Mouse (Mus musculus) liver, embryonic 16.5 days (tissue): Measurements from ENCODE around the gene Hip1r. TPM values are rescaled to one million over a fixed set of nuclear protein-coding genes. Genes with fewer than 3 reads are reported as not detected.

Source experiments
- ATAC-seq: fragments of 200-750 bp; cut with Nextera tagmentation; 2 replicates; pipeline ENCODE4 v1.8.0; 2017; ENCODE audit warnings: low read depth, mild to moderate bottlenecking, moderate number of reproducible peaks, moderate library complexity
- H3K27ac ChIP-seq: fragments of 300-500 bp; sonication (generic); 2 replicates; pipeline ENCODE4 v1.5.1; 2014; ENCODE audit warnings: mild to moderate bottlenecking, low read length
- H3K27me3 ChIP-seq: fragments of 300-500 bp; sonication (generic); 2 replicates; pipeline ENCODE4 v1.6.1; 2014; ENCODE audit warnings: low read depth, low read length, mixed read lengths; ENCODE audit not compliant: control insufficient read depth, insufficient read depth
- H3K36me3 ChIP-seq: fragments of 300-500 bp; sonication (generic); 2 replicates; pipeline ENCODE4 v1.6.1; 2014; ENCODE audit warnings: mild to moderate bottlenecking; ENCODE audit not compliant: control insufficient read depth, insufficient read depth
- H3K4me1 ChIP-seq: fragments of 300-500 bp; sonication (generic); 2 replicates; pipeline ENCODE4 v1.6.1; 2014; ENCODE audit warnings: low read depth, low read length, mixed read lengths; ENCODE audit not compliant: control insufficient read depth
- H3K4me2 ChIP-seq: fragments of 300-500 bp; sonication (generic); 2 replicates; pipeline ENCODE4 v1.6.1; 2014; ENCODE audit warnings: low read depth, low read length, mixed read lengths
- H3K4me3 ChIP-seq: fragments of 300-500 bp; sonication (generic); 2 replicates; pipeline ENCODE4 v1.5.1; 2014; ENCODE audit warnings: low read depth, mild to moderate bottlenecking, low read length
- H3K9ac ChIP-seq: fragments of 300-500 bp; sonication (generic); 2 replicates; pipeline ENCODE4 v1.6.1; 2014; ENCODE audit warnings: low read depth, low read length
- H3K9me3 ChIP-seq: fragments of 300-500 bp; sonication (generic); replicated peaks from 2 replicates; pipeline ENCODE4 v1.6.1; 2016; ENCODE audit warnings: low read length; ENCODE audit not compliant: control insufficient read depth
- WGBS: fragments of 180-500 bp; shearing (Covaris S2); extraction: QIAGEN DNeasy Blood & Tissue Kit; methylation state at CpG from one replicate; pipeline ENCODE4 v1.1.7; 2014; ENCODE audit not compliant: insufficient replicate concordance; 5-methylcytosine and 5-hydroxymethylcytosine counted together
- polyA plus RNA-seq: library from polyadenylated mRNA; unstranded; fragments of >200 nt; fragmentation: Nextera tagmentation; extraction: Ambion mirVana; gene quantifications from 2 replicates; pipeline ENCODE4 v1.2.1, GENCODE M21; 2015

Hip1r gene
- polyA plus RNA-seq, 1 experiment from 2014 or later, result 16.3 TPM

- Histone ChIP-seq H3K9ac (no peak overlapping the region), H3K36me3 (no peaks in the 10 kb centered on the region), H3K27me3 (peaks cover 14% of the 10 kb centered on the region), H3K4me3 (no peak overlapping the region), H3K4me2 (peak overlapping the region; percentile 14; the same call in 1 of the 2 replicates), H3K4me1 (peaks cover 35% of the 10 kb centered on the region), H3K27ac (peak overlapping the region; percentile 57), H3K9me3 (no peaks in the 10 kb centered on the region)
- no peak for ATAC-seq
- 59% methylated on average over 5 of the region's 5 CpGs for WGBS
Measured at GRCm38 (mm10) chr5:123978131-123978530, 4.7 kb downstream of the Hip1r start.

GRCm38 (mm10) chr5:123979221-123979979, 6.0 kb downstream of the Hip1r start:
- peaks cover 33% of the 10 kb centered on the region for H3K4me1 ChIP-seq
- peaks cover 4% of the 10 kb centered on the region; the same call in 1 of the 2 replicates for H3K27me3 ChIP-seq
- no peaks in the 10 kb centered on the region for H3K9me3 ChIP-seq
- no peak overlapping the region for H3K4me2 ChIP-seq
- H3K9ac ChIP-seq, result no peak overlapping the region
- no peak overlapping the region for H3K4me3 ChIP-seq
- no peaks in the 10 kb centered on the region for H3K36me3 ChIP-seq
- no peak overlapping the region for H3K27ac ChIP-seq
- ATAC-seq, result no peak
- 69% methylated on average over 18 of the region's 18 CpGs for WGBS

- Histone ChIP-seq H3K4me3 (no peak overlapping the region), H3K4me1 (peaks cover 33% of the 10 kb centered on the region), H3K27ac (no peak overlapping the region), H3K9ac (no peak overlapping the region), H3K4me2 (no peak overlapping the region), H3K27me3 (peaks cover 4% of the 10 kb centered on the region; the same call in 1 of the 2 replicates), H3K9me3 (no peaks in the 10 kb centered on the region), H3K36me3 (no peaks in the 10 kb centered on the region)
- no peak for ATAC-seq
- WGBS, result 56% methylated on average over 4 of the region's 4 CpGs
Measured at GRCm38 (mm10) chr5:123979980-123980369, 6.5 kb downstream of the Hip1r start.

GRCm38 (mm10) chr5:123980521-123981249, 7.3 kb downstream of the Hip1r start:
- Histone ChIP-seq H3K4me3 (no peak overlapping the region), H3K4me2 (no peak overlapping the region), H3K9me3 (no peaks in the 10 kb centered on the region), H3K36me3 (no peaks in the 10 kb centered on the region), H3K27me3 (peaks cover 2% of the 10 kb centered on the region; the same call in 1 of the 2 replicates), H3K9ac (no peak overlapping the region), H3K4me1 (peaks cover 30% of the 10 kb centered on the region), H3K27ac (no peak overlapping the region)
- WGBS, result 58% methylated on average over 9 of the region's 9 CpGs
- 0 out of 2 replicates have a peak, but pooled peaks have one; percentile 12 for ATAC-seq

- H3K27me3 ChIP-seq, result no peaks in the 10 kb centered on the region
- H3K27ac ChIP-seq, result no peak overlapping the region
- H3K36me3 ChIP-seq, result no peaks in the 10 kb centered on the region
- H3K9ac ChIP-seq, result no peak overlapping the region
- 56% methylated on average over 6 of the region's 6 CpGs for WGBS
- H3K9me3 ChIP-seq, result no peaks in the 10 kb centered on the region
- no peak overlapping the region for H3K4me3 ChIP-seq
- H3K4me2 ChIP-seq, result no peak overlapping the region
- H3K4me1 ChIP-seq, result peaks cover 29% of the 10 kb centered on the region
- no peak for ATAC-seq
Measured at GRCm38 (mm10) chr5:123981250-123981554, 7.8 kb downstream of the Hip1r start.

- Histone ChIP-seq H3K27me3 (no peaks in the 10 kb centered on the region), H3K9ac (no peak overlapping the region), H3K4me1 (peaks cover 25% of the 10 kb centered on the region), H3K27ac (no peak overlapping the region), H3K36me3 (no peaks in the 10 kb centered on the region), H3K4me3 (no peak overlapping the region), H3K4me2 (no peak overlapping the region), H3K9me3 (no peaks in the 10 kb centered on the region)
- no peak for ATAC-seq
- WGBS, result 58% methylated on average over 11 of the region's 11 CpGs
Measured at GRCm38 (mm10) chr5:123982838-123983237, 9.4 kb downstream of the Hip1r start.

- no peaks in the 10 kb centered on the region for H3K9me3 ChIP-seq
- no peak overlapping the region for H3K9ac ChIP-seq
- no peaks in the 10 kb centered on the region for H3K27me3 ChIP-seq
- ATAC-seq, result no peak
- H3K4me3 ChIP-seq, result no peak overlapping the region
- H3K27ac ChIP-seq, result no peak overlapping the region
- H3K36me3 ChIP-seq, result no peaks in the 10 kb centered on the region
- 66% methylated on average over 9 of the region's 9 CpGs for WGBS
- H3K4me1 ChIP-seq, result peaks cover 11% of the 10 kb centered on the region
- no peak overlapping the region for H3K4me2 ChIP-seq
Measured at GRCm38 (mm10) chr5:123985434-123985833, 12.0 kb downstream of the Hip1r start.

GRCm38 (mm10) chr5:123986925-123987324, 13.5 kb downstream of the Hip1r start:
- no peaks in the 10 kb centered on the region for H3K9me3 ChIP-seq
- ATAC-seq, result no peak
- H3K27ac ChIP-seq, result no peak overlapping the region
- no peak overlapping the region for H3K9ac ChIP-seq
- H3K36me3 ChIP-seq, result no peaks in the 10 kb centered on the region
- H3K27me3 ChIP-seq, result no peaks in the 10 kb centered on the region
- 67% methylated on average over 2 of the region's 2 CpGs for WGBS
- peaks cover 2% of the 10 kb centered on the region for H3K4me1 ChIP-seq
- H3K4me2 ChIP-seq, result no peak overlapping the region
- H3K4me3 ChIP-seq, result no peak overlapping the region

- ATAC-seq, result no peak
- no peaks in the 10 kb centered on the region for H3K36me3 ChIP-seq
- H3K9ac ChIP-seq, result no peak overlapping the region
- H3K4me1 ChIP-seq, result peaks cover under 1% of the 10 kb centered on the region
- H3K4me2 ChIP-seq, result no peak overlapping the region
- no peak overlapping the region for H3K27ac ChIP-seq
- H3K27me3 ChIP-seq, result no peaks in the 10 kb centered on the region
- H3K9me3 ChIP-seq, result no peaks in the 10 kb centered on the region
- WGBS, result 79% methylated on average over 4 of the region's 4 CpGs
- no peak overlapping the region for H3K4me3 ChIP-seq
Measured at GRCm38 (mm10) chr5:123987511-123987910, 14.1 kb downstream of the Hip1r start.
